In the genomic region with DNA sequence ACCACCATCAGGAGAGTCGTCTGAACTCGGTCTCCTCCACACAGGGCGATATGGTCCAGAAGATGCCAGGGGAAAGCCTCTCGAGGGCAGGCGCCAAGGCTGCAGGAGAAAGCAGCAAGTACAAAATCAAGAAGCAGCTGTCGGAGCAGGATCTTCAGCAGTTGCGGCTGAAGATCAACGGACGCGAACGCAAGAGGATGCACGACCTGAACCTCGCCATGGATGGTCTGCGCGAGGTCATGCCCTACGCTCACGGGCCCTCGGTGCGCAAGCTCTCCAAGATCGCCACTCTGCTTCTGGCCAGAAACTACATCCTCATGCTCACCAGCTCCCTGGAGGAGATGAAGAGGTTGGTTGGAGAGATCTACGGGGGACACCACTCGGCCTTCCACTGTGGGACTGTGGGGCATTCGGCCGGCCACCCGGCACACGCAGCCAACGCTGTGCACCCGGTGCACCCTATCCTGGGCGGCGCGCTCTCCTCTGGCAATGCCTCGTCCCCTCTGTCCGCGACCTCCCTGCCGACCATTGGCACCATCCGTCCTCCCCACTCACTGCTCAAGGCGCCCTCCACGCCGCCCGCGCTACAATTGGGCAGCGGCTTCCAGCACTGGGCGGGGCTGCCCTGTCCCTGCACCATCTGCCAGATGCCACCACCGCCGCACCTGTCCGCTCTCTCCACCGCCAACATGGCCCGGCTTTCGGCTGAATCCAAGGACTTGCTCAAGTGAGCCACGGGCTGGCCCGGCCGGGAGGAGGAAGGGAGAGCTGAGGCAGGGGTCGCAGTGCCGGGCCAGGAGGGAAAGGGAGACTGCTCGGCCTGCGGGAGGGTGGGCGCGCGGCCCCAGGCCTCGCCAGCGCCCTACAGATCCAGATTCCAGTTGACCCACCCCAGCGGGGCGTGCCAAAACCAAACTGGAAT, we compare ENCODE assay signal across 8 mouse cellular contexts. TPM values are rescaled to one million over a fixed set of nuclear protein-coding genes. Genes with fewer than 3 reads are reported as not detected.
DNase-seq lines count a peak whose midpoint lies in the region; ATAC-seq lines count a peak whose summit lies in the region.
"Had no signal": no experiment of that assay in that cellular context is flagged by ENCODE, and none has a peak within 500 bp of the region (broad histone marks: within the 10 kb centered on the region; RNA-seq: fewer than 3 reads in every experiment).

No protein-coding gene starts in this region.

- no peak overlapping the region for H3K4me2 ChIP-seq in embryonic facial prominence, embryonic 11.5 days (ENCODE audit: low read depth, low read length)
- H3K4me2 ChIP-seq in hindbrain, embryonic 14.5 days (replicated peaks): peak overlapping the region; percentile 49
- peak overlapping the region; percentile 56 for H3K4me2 ChIP-seq in neural tube, embryonic 12.5 days (replicated peaks)

- H3K9me3 ChIP-seq in embryonic facial prominence, embryonic 11.5 days (replicated peaks; ENCODE audit: control insufficient read depth, low read length): no peaks in the 10 kb centered on the region
- H3K9me3 ChIP-seq in hindbrain, embryonic 14.5 days (ENCODE audit: control insufficient read depth, low read length): no peaks in the 10 kb centered on the region
- H3K9me3 ChIP-seq in neural tube, embryonic 12.5 days: no peaks in the 10 kb centered on the region

- intact Hi-C loops in left cerebral cortex, postnatal 4 days (cut with DNase I): no loop called here

- no peaks in the 10 kb centered on the region for H3K36me3 ChIP-seq in embryonic facial prominence, embryonic 11.5 days (replicated peaks; ENCODE audit: control insufficient read depth, insufficient read depth, low read depth, low read length)
- no peaks in the 10 kb centered on the region for H3K36me3 ChIP-seq in hindbrain, embryonic 14.5 days (replicated peaks; ENCODE audit: control insufficient read depth, insufficient read depth)
- no peaks in the 10 kb centered on the region for H3K36me3 ChIP-seq in neural tube, embryonic 12.5 days

- H3K9ac ChIP-seq in embryonic facial prominence, embryonic 11.5 days (replicated peaks; ENCODE audit: low read length): no peak overlapping the region
- peak overlapping the region; percentile 43 for H3K9ac ChIP-seq in hindbrain, embryonic 14.5 days
- H3K9ac ChIP-seq in neural tube, embryonic 12.5 days: peak overlapping the region; percentile 49

- H3K27ac ChIP-seq in embryonic facial prominence, embryonic 11.5 days (replicated peaks; ENCODE audit: low read depth, low read length): no peak overlapping the region
- 0 out of 2 replicates have a peak overlapping the region, but pooled peaks have one; percentile 32 for H3K27ac ChIP-seq in hindbrain, embryonic 14.5 days
- no peak overlapping the region for H3K27ac ChIP-seq in neural tube, embryonic 12.5 days

- under 1% methylated on average over 63 of the region's 63 CpGs for WGBS in embryonic facial prominence, embryonic 11.5 days
- under 1% methylated on average over 63 of the region's 63 CpGs for WGBS in hindbrain, embryonic 14.5 days
- WGBS in neural tube, embryonic 12.5 days: under 1% methylated on average over 63 of the region's 63 CpGs

- peaks cover 4% of the 10 kb centered on the region; the same call in 1 of the 2 replicates for H3K4me1 ChIP-seq in embryonic facial prominence, embryonic 11.5 days (ENCODE audit: control insufficient read depth, insufficient read depth, low read length)
- no peaks in the 10 kb centered on the region; the same call in 1 of the 2 replicates for H3K4me1 ChIP-seq in hindbrain, embryonic 14.5 days (replicated peaks; ENCODE audit: control insufficient read depth, insufficient read depth, low read length)
- peaks cover 15% of the 10 kb centered on the region for H3K4me1 ChIP-seq in neural tube, embryonic 12.5 days

- H3K27me3 ChIP-seq in embryonic facial prominence, embryonic 11.5 days (ENCODE audit: control insufficient read depth, insufficient read depth, low read length): peaks cover 77% of the 10 kb centered on the region
- peaks cover 100% of the 10 kb centered on the region for H3K27me3 ChIP-seq in hindbrain, embryonic 14.5 days (ENCODE audit: control insufficient read depth, insufficient read depth, low read length)
- H3K27me3 ChIP-seq in neural tube, embryonic 12.5 days (replicated peaks): peaks cover 97% of the 10 kb centered on the region

- no peak overlapping the region for H3K4me3 ChIP-seq in embryonic facial prominence, embryonic 11.5 days (ENCODE audit: low read depth, low read length)
- H3K4me3 ChIP-seq in hindbrain, embryonic 14.5 days (replicated peaks; ENCODE audit: low read length): peak overlapping the region; percentile 30
- peak overlapping the region; percentile 34 for H3K4me3 ChIP-seq in neural tube, embryonic 12.5 days

- ATAC-seq in embryonic facial prominence, embryonic 11.5 days (replicated peaks; ENCODE audit: insufficient number of reproducible peaks, low FRiP score, low TSS enrichment, low read depth): peak; percentile 30; the same call in 1 of the 2 replicates
- ATAC-seq in hindbrain, embryonic 14.5 days (ENCODE audit: low FRiP score): peak; percentile 47
- ATAC-seq in neural tube, embryonic 12.5 days (ENCODE audit: low FRiP score, low read depth): peak; percentile 15; the same call in 1 of the 2 replicates

- peak; percentile 39 for DNase-seq in left cerebral cortex, postnatal 4 days
- DNase-seq in left cerebral cortex, adult 8-10 months (ENCODE audit: low spot score in 2 of 2): no peak
- peak; percentile 13 for DNase-seq in embryonic facial prominence, embryonic 11.5 days (ENCODE audit: low spot score)
- DNase-seq in hindbrain, embryonic 14.5 days (ENCODE audit: low spot score): no peak
- no peak for DNase-seq in Muller cell, postnatal 12 days (ENCODE audit: inconsistent ontology term)
- no peak for DNase-seq in frontal cortex, postnatal 25 days (ENCODE audit: low spot score in 2 of 2)

RNA-seq across cellular contexts. Expression of a gene that starts 0.6 kb away (rescaled TPM):
- total RNA-seq in left cerebral cortex, postnatal 4 days (2021): not detected
- total RNA-seq in left cerebral cortex, adult 8-10 months (2022): not detected
- polyA plus RNA-seq in embryonic facial prominence, embryonic 11.5 days (2014; fragmentation: Nextera tagmentation; extraction: Ambion mirVana): 1.4 and 2.0 TPM in 2 replicates
- 9.2 and 11.1 TPM in 2 replicates for polyA plus RNA-seq in hindbrain, embryonic 14.5 days (2014; fragmentation: Nextera tagmentation; extraction: Ambion mirVana)
- polyA plus RNA-seq in neural tube, embryonic 12.5 days (2016; fragmentation: Nextera tagmentation; extraction: Ambion mirVana): 35.7 and 44.0 TPM in 2 replicates
- total RNA-seq: left cerebral cortex, postnatal 36 days had no signal

Comparison
In these comparisons a context has a peak if more than half of its experiments do, and no peak if none do; other contexts are left out.
1. DNase-seq: peak in left cerebral cortex, postnatal 4 days (single experiment) and embryonic facial prominence, embryonic 11.5 days (single experiment); none in left cerebral cortex, adult 8-10 months (0 of 2), hindbrain, embryonic 14.5 days (single experiment), Muller cell, postnatal 12 days (single experiment) and frontal cortex, postnatal 25 days (0 of 2).
2. Peak in every context shown above with its lines, with median percentiles within 50 percentile points of each other: ATAC-seq.